Comparison of ENCODE assay signal across 29 mouse cellular contexts in genomic region chr2:125510752-125511151, GRCm38 (mm10). TPM values are rescaled to one million over a fixed set of nuclear protein-coding genes. Genes with fewer than 3 reads are reported as not detected.
A peak's percentile ranks its signal among the peaks of the same experiment; 100 is the strongest.
DNase-seq lines count a peak whose midpoint lies in the region; TF ChIP-seq lines count a peak whose summit lies in the region.
"Had no signal": no experiment of that assay in that cellular context is flagged by ENCODE, and none has a peak within 500 bp of the region (broad histone marks: within the 10 kb centered on the region; RNA-seq: fewer than 3 reads in every experiment).

No protein-coding gene starts in this region.

- H3K4me3 ChIP-seq in gastrocnemius, adult 2 months = no peak overlapping the region
- H3K4me3 ChIP-seq: embryonic facial prominence, embryonic 10.5 days; embryonic facial prominence, embryonic 13.5 days; forebrain, embryonic 10.5 days; forebrain, embryonic 13.5 days; heart, embryonic 12.5 days; heart, embryonic 15.5 days; hindbrain, embryonic 10.5 days; hindbrain, embryonic 13.5 days; intestine, embryonic 15.5 days had no signal

- peak overlapping the region; percentile 59 for H3K27ac ChIP-seq in gastrocnemius, adult 2 months
- H3K27ac ChIP-seq: embryonic facial prominence, embryonic 13.5 days; forebrain, embryonic 10.5 days; forebrain, embryonic 13.5 days; heart, embryonic 15.5 days; hindbrain, embryonic 10.5 days; hindbrain, embryonic 13.5 days; intestine, embryonic 15.5 days had no signal

- intact Hi-C loops in gastrocnemius, adult 2 months (cut with DNase I) = loop anchor here (5.0 kb wide), 1 partner anchor 53 kb away; no protein-coding TSS in a partner anchor

- DNase-seq in gastrocnemius, adult 2 months = peak; percentile 67
- no peak for DNase-seq in gastrocnemius, postnatal 10 days
- DNase-seq in heart, adult 8-10 months (ENCODE audit: low spot score) = peak; percentile 49
- DNase-seq in heart, postnatal 4 days = no peak
- DNase-seq in gastrocnemius, postnatal 25 days = peak; percentile 49
- DNase-seq in skeletal muscle tissue, adult 2 months (ENCODE audit: low read depth, low spot score) = peak; percentile 49
- no peak for DNase-seq in spleen, postnatal 4 days (ENCODE audit: low spot score in 2 of 2)
- DNase-seq: adrenal gland, adult 2 months; adrenal gland, postnatal 14 days; B cell, adult 2 months; cerebellum, adult 11-12 months; cerebellum, adult 8-10 months; cerebellum, postnatal 10 days; cerebellum, postnatal 36 days; embryo, embryonic 11 days; kidney, adult 11 months; kidney, adult 8-10 months had no signal

- no peak for TF ChIP-seq CTCF in gastrocnemius, adult 2 months (IDR thresholded peaks at IDR 0.05)

RNA-seq across cellular contexts. Expression of gene Fbn1, which starts 3.0 kb away (rescaled TPM):
- 10 to 100 TPM; 33.1 to 55.3 TPM for total RNA-seq in gastrocnemius, adult 2 months (2021)
- total RNA-seq in gastrocnemius, postnatal 10 days (2021) = 100 to 1,000 TPM; 212 to 274 TPM
- total RNA-seq in heart, adult 8-10 months (2022) = 10 to 100 TPM; 17.4 to 32.9 (median 23.8) TPM
- total RNA-seq in heart, postnatal 4 days (2021) = 100 to 1,000 TPM; 223 to 241 TPM
- total RNA-seq in gastrocnemius, postnatal 25 days (2021) = 10 to 100 TPM; 86.1 to 99.8 TPM

RNA-seq across cellular contexts. Expression of gene Gm9913, which starts 5.9 kb away (rescaled TPM):
- under 1 TPM in 1 of 2 experiments, not detected in 1; 0.08 TPM for total RNA-seq in gastrocnemius, adult 2 months (2021)
- total RNA-seq in gastrocnemius, postnatal 10 days (2021) = under 1 TPM; 0.23 to 0.38 TPM
- under 1 TPM; 0.09 to 0.14 (median 0.10) TPM for total RNA-seq in heart, adult 8-10 months (2022)
- under 1 TPM; 0.57 to 0.65 TPM for total RNA-seq in heart, postnatal 4 days (2021)
- total RNA-seq in gastrocnemius, postnatal 25 days (2021) = under 1 TPM; 0.08 to 0.15 TPM
- total RNA-seq: adrenal gland, adult 2 months; CH12.LX; G1E; granulocyte monocyte progenitor cell, adult 5-6 weeks had no signal

Comparison
In these comparisons a context has a peak if more than half of its experiments do, and no peak if none do; other contexts are left out.
1. DNase-seq: peak in gastrocnemius, adult 2 months (single experiment), heart, adult 8-10 months (single experiment), gastrocnemius, postnatal 25 days (single experiment) and skeletal muscle tissue, adult 2 months (single experiment); none in gastrocnemius, postnatal 10 days (single experiment), heart, postnatal 4 days (single experiment) and spleen, postnatal 4 days (0 of 2).